Mouse (Mus musculus) bone marrow, adult 2 months (tissue): ENCODE data around the gene Bcam.

ENCODE experiments used
- CTCF ChIP-seq: fragments of 200-500 bp; IDR thresholded peaks from 2 replicates; pipeline ENCODE4 v1.5.1; 2011; ENCODE audit warnings: low read length, control low read depth; ENCODE audit not compliant: control insufficient read depth, insufficient read depth
- POLR2A ChIP-seq: fragments of 200-500 bp; IDR thresholded peaks from 2 replicates; pipeline ENCODE4 v1.6.1; 2011; ENCODE audit warnings: low read depth, mild to moderate bottlenecking, control low read depth, low read length, borderline replicate concordance; ENCODE audit not compliant: control insufficient read depth

GRCm38 (mm10) chr7:19715239-19716054 is 55.4 kb downstream of the Bcam start, which contains the start of gene Tomm40:
- TF ChIP-seq CTCF (0 out of 2 replicates have a peak, but pooled peaks have one; percentile 18), POLR2A (peak; percentile 79; the same call in 1 of the 2 replicates)
